Mouse (Mus musculus): ENCODE data around the gene 6030445D17Rik.

6030445D17Rik gene

GRCm38 (mm10) chr4:136462086-136462838 is at the start of gene 6030445D17Rik:
Gene 6030445D17Rik (plus strand): TSS chr4:136462250.
- peak; percentile 71 to 74 for DNase-seq

GRCm38 (mm10) chr4:136415477-136415876 is 46.6 kb upstream of the 6030445D17Rik start:
- DNase-seq: no peak

GRCm38 (mm10) chr4:136418962-136419361 is 43.1 kb upstream of the 6030445D17Rik start:
- DNase-seq: no peak

DNA sequence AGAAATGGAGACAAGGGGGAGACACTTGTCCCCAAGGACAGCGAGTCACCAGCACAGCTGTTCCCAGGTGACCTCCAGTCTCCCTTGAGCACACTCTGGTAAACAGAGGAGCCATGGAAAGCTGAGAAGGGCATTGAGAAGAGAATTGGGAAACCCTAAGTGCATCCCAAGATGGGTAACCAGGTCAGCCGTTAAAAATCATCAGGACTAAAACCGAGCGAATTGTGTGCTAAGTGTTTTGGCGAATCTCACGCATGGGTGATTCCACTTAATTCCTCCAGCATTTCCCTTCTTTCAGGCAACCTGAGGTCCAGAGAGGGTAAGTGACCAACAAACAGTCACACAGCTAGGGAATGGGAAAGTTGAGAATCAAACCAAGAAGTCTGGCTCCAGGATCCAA is 42.7 kb upstream of the 6030445D17Rik start:
- DNase-seq: no peak

- DNase-seq: no peak
These were observed 38.8 kb upstream of the 6030445D17Rik start, which contains the start of gene Htr1d for GRCm38 (mm10) chr4:136423224-136423623. Gene Htr1d (plus strand): TSS chr4:136423524.

DNA sequence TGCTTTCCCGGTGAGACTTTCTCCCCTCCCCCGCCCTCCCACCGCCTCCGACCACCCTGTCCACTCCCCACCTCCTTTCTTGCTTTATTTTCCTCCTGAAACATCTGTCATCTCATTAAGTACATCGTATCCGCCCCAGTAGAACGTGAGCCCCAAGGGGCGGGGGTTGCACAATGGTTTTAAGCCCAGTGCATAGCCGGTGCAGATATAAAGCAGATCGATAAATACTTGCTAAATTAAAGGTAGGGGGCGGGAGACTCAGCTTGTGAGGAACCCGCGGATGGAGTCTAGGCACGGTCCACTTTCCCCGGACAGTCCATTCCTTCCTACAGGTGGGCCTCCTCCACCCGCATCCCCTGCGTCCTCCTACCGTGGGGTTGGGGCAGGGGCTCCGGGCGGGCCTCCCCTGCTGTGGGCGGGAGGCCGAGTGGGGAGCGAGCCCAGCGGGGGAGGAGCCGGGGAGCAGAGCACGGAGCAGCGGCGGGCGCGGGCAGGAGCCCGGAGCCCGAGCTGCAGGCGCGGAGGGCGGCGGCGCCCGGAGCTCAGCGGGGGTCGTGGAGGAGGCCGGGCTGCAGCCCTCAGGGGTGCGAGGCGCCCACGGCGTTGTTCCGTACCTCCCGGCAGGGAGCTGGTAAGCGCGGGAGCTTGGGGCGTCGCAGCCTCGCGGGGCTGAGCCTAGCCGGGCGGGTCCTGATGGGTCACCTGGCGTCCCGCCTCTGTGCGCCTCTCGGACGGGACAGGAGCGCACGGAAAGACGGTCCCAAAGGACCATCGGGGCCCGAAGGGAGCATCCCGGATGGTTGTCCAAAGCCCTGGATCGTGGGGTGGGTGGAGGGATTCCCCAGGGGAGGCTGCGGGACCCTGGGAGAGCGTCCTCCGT is 37.7 kb upstream of the 6030445D17Rik start:
- peak in 1 of 2 experiments; percentile 6 for DNase-seq

GRCm38 (mm10) chr4:136425000-136425288 is 37.1 kb upstream of the 6030445D17Rik start:
- peak; percentile 24 to 48 for DNase-seq

DNA sequence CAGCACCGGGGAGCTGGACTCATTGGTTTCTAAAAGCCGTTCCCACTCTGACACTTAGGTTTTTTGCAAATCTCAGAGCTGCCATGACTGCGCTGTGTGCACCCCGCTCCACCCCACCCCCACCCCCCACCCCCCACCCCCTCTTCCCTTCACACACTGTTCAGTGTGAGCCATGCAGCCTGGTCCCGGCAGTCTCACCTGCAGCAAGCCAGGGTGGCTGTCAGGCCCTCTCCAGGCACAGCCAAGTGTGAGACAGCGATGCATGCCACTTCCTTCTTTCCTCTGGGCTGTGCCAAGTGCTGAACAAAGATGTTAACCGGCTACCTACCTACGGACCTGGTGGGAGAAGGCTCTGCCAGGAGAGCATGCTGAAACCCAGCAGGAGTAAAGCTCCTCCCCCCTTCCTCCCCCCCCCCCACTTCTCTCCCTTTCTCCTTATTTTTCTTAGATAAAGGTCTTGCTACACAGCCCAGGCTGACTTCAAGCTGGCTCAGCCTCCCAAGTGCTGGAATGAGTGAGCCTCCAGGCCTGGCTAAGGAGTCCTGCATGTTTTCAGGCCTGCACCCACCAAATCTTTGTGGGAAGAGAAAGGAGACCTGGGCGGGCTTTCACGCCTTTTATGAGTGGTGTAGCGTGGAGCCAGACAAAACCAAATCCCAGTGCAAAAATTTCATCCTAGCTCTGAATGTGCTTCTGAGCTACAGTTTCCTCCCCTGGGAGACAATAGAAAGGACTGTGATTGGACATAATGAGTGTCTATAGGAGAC is 31.3 kb upstream of the 6030445D17Rik start:
- DNase-seq: no peak

- DNase-seq: peak; percentile 43 to 62
These were observed 30.7 kb upstream of the 6030445D17Rik start for GRCm38 (mm10) chr4:136431376-136431693.

DNA sequence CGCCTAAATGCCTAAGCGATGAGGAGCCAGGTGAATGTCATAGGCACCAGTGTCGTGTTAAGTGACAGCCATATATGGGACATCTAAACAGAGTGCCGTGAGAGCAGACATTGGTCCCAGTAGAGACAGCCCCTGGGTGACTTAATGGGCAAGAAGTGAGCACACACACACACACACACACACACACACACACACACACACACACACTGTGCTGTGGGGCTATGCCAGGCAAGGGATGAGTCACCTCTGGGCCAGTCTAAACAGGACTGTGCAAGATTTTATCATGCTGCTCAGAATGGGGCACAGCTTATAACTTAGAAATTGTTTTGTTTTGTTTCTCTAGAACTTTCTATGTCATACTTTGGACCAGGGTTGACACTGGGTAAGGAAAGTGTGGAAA is 28.0 kb upstream of the 6030445D17Rik start:
- DNase-seq: no peak

- DNase-seq: no peak
These were observed 22.9 kb upstream of the 6030445D17Rik start for GRCm38 (mm10) chr4:136439106-136439505.

GRCm38 (mm10) chr4:136441354-136442043 is 20.6 kb upstream of the 6030445D17Rik start:
- DNase-seq: no peak

- no peak for DNase-seq
These were observed 17.5 kb upstream of the 6030445D17Rik start for GRCm38 (mm10) chr4:136444561-136444960.

DNA sequence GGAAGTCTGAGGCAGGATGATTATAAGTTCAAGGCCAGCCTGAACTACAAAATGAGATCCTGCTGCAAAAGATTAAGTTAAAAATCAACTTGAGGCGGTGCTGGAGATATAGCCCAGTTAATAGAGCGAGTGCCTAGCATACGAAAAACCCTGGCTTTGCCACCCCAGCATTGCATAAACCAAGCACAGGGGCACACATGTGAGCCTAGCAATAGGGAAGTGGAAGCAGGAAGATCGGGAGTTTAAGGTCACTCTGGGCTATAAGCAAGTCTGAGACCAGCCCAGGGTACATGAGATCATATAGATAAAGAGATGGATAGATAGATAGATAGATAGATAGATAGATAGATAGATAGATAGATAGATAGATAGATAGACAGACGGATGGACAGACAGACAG is 12.3 kb upstream of the 6030445D17Rik start:
- DNase-seq: no peak

- DNase-seq: no peak
These were observed 11.8 kb upstream of the 6030445D17Rik start for GRCm38 (mm10) chr4:136450271-136450670.

- DNase-seq: no peak
These were observed 10.5 kb upstream of the 6030445D17Rik start for GRCm38 (mm10) chr4:136451564-136451963.

DNA sequence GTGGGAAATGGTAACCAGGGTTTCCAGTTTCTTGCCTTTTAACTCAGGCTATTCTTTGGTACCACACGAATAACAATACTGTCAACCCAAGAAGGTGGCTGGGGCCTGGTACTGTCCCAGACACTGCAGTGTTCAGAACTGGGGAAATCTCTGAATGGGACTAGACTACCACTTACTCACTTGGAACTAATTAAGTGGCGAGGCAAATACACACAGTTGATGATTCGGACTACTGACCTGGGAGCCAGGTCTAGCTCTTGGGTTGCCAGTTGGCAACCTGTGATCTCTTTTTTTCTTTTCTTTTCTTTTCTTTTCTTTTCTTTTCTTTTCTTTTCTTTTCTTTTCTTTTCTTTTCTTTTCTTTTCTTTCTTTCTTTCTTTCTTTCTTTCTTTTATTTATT is 9.8 kb upstream of the 6030445D17Rik start:
- no peak for DNase-seq

DNA sequence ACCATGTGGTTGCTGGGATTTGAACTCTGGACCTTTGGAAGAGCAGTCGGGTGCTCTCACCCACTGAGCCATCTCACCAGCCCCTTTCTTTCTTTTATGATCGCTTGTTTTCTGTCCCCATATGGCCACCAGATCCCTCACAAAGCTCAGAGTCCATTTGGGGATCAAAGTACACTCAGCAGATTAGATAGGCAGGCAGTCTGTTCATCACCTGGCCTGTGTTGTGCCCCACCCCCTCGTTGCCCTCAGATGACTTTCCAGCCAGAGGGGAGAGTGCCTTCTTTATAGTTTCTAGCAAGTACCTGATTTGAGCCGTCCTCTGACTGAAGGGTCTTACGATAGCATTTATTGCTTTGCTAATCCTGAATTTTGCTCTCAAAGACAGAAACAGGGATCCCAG is 9.3 kb upstream of the 6030445D17Rik start:
- no peak for DNase-seq

- DNase-seq: peak; percentile 68 to 79
These were observed 7.2 kb upstream of the 6030445D17Rik start for GRCm38 (mm10) chr4:136454850-136455260.

DNA sequence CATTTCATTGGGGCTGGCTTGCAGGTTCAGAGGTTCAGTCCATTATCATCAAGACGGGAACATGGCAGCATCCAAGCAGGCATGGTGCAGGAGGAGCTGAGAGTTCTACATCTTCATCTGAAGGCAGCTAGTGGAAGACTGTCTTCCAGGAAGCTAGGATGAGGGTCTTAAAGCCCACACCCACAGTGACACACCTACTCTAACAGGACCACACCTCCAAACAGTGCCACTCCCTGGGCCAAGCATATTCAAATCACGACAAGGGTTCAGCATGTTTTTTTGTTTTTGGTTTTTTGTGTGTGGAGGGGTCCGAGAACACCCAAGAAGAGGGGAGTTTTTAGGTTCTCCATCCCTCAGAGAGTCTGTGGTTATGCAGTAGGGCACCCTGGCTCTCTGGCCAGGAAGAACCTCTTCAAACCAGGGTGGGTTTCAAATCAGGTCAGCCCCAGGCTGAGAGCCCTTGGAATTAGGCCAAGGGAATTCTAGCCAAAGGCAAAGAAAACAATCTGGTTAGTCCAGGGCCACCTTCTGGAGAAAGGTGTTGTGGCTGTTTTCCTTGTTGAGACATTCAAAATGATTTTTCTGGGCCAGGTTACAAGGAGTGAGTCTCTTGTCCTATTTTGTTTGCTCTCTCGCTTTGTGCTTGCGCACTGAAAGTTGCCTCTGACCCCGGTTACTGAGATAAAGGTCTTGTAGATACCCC is 5.4 kb upstream of the 6030445D17Rik start:
- DNase-seq: peak in 1 of 2 experiments; percentile 19

DNA sequence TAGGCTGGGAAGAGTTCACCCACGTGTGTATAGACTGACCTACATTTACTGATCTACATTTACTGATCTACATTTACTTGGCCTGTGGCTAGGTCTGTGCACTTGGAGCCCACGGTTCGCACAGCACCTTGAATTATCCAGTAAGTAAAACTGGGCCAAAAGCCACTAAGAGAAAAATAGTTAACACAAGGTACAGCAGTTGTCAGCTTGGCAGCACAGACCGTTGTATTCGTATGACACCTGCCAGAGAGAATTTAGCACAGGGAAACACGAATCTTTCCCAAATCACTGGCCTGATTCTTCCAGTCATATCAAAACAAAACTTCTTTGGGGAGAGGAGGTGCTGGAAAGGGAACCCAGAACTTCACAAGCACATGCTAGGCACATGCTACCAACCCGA is 3.8 kb upstream of the 6030445D17Rik start:
- DNase-seq: no peak

DNA sequence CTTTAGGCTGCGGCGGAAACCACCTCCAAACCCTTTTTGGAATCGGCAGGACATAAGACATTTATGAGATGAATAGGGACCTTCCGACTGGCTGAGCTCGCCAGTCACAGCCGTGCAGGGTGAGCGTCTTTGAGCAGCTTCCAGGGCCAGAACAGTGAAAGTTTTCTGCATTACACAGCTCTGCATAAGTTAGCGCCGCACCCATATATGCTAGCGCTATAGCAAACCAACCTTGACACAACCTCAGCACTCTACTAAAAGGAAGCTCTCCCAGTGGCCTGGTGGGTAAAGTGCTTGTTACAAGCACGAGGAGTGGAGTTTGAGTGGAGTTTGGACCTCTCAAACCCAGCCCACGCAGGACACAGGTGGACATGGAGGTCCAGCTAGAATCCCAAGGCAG is 2.8 kb upstream of the 6030445D17Rik start:
- no peak for DNase-seq

All from cerebellum, postnatal 36 days (tissue).